Mouse (Mus musculus): ENCODE measurements around the gene Olfr745. TPM values are rescaled to one million over a fixed set of nuclear protein-coding genes. Genes with fewer than 3 reads are reported as not detected.

Olfr745 gene
- polyA plus RNA-seq (2016; fragmentation: Nextera tagmentation; extraction: Ambion mirVana) = not detected in 2 replicates

DNA sequence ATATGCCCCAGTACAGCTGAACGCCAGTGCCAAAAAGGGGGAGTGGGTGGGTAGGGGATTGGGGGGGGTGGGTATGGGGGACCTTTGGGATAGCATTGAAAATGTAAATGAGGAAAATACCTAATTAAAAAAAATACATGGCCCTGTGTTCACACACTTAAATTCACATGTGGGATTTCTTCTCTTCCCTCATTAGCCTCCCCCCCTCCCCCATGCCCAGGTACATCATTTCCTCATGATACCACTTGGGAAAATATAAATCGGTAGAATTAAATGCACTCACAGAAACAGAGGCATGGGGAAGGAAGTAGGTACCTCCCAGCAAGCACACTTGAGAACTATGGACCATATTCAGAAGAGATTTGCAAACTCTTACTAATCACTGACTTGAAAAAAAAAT, at the start of gene Olfr745:
Gene Olfr745, plus strand, starts transcription at position 301 of the 400 bp plus-strand sequence.
- H3K4me1 ChIP-seq (replicated peaks) = no peaks in the 10 kb centered on the region
- no peak within 1 kb of the TSS for H3K4me2 ChIP-seq
- H3K9me3 ChIP-seq = no peaks in the 10 kb centered on the region
- H3K9ac ChIP-seq (replicated peaks) = no peak within 1 kb of the TSS
- no peak for ATAC-seq (ENCODE audit: insufficient number of reproducible peaks, insufficient read depth, low FRiP score, low TSS enrichment, low read depth)
- 86% methylated on average over 2 of the region's 2 CpGs for WGBS
- H3K27me3 ChIP-seq = no peaks in the 10 kb centered on the region
- no peak within 1 kb of the TSS for H3K27ac ChIP-seq
- no peaks in the 10 kb centered on the region for H3K36me3 ChIP-seq
- no peak within 1 kb of the TSS for H3K4me3 ChIP-seq (replicated peaks)

DNA sequence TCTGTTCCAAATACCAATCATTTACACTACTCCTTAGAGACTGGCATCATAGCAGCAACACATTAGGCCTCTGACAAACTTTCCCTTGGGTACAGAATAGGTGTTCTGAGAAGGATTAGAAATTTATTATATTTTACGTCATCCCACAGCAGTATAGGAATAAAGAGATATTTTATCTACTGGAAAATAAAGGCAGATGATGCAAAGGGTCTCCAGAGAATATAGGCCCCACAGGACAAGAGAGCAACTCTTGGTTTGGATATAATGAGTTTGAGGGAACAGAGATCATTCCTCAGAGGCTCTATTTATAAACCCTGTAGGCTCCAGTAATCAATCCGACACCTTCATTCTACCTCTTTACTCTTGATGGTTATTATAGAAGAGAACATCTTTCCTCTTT, 24.6 kb upstream of the Olfr745 start, which contains the start of gene Olfr744:
Gene Olfr744, plus strand, starts transcription at position 301 of the 400 bp plus-strand sequence.
- Histone ChIP-seq H3K27me3 (no peaks in the 10 kb centered on the region), H3K9ac (replicated peaks) (no peak within 1 kb of the TSS), H3K27ac (no peak within 1 kb of the TSS), H3K4me1 (replicated peaks) (no peaks in the 10 kb centered on the region), H3K4me2 (no peak within 1 kb of the TSS), H3K36me3 (no peaks in the 10 kb centered on the region), H3K9me3 (no peaks in the 10 kb centered on the region), H3K4me3 (replicated peaks) (no peak within 1 kb of the TSS)
- no peak for ATAC-seq (ENCODE audit: insufficient number of reproducible peaks, insufficient read depth, low FRiP score, low TSS enrichment, low read depth)
- WGBS = 83% methylated on average over 2 of the region's 2 CpGs

DNA sequence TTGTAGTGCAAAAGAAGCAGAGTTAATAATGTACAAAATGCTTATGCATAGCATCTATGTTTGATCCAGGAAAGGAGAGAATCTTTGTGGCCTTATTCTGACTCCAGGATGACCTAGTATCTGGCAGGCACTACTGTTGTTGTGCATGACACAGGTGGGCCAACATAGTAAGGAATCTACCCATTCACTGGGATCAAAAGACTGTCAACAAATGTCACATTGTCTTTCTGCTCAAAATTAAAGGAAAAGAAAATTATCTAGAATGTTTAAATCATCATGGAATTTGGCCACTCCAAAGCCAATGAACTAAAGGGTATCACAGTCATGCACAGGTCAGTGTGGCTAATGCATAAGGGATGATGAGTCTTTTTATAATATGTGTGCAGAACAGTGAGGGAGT, 7.6 kb downstream of the Olfr745 start, which contains the start of gene Olfr746:
Gene Olfr746, plus strand, starts transcription at position 301 of the 400 bp plus-strand sequence.
- Histone ChIP-seq H3K4me3 (replicated peaks) (no peak within 1 kb of the TSS), H3K36me3 (no peaks in the 10 kb centered on the region), H3K4me2 (no peak within 1 kb of the TSS), H3K9ac (replicated peaks) (no peak within 1 kb of the TSS), H3K9me3 (no peaks in the 10 kb centered on the region), H3K27me3 (no peaks in the 10 kb centered on the region), H3K4me1 (replicated peaks) (no peaks in the 10 kb centered on the region), H3K27ac (no peak within 1 kb of the TSS)
- no peak for ATAC-seq (ENCODE audit: insufficient number of reproducible peaks, insufficient read depth, low FRiP score, low TSS enrichment, low read depth)

DNA sequence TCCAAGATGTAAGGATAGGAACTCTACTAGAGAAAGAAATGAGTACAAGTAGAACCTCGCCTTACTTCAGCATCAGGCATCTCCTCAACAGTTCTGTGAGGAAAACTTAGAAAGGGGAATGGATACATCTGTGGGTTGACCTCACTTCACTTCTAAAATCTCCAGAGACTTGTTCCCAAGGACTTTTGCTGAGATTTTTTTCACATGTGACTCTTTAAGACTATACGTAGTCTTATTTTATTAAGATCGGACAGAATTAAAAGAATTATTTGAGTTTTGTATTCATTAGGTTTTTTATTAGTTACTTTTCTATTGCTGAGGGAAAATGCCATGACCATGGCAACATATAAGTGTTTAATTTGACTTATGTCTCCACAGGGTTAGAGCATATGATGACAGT, 53.9 kb downstream of the Olfr745 start, which contains the start of gene Olfr747:
Gene Olfr747, minus strand, starts transcription at position 101 of the 400 bp plus-strand sequence.
- Histone ChIP-seq H3K9ac (replicated peaks) (no peak within 1 kb of the TSS), H3K27ac (no peak within 1 kb of the TSS), H3K27me3 (no peaks in the 10 kb centered on the region), H3K4me1 (replicated peaks) (no peaks in the 10 kb centered on the region), H3K4me2 (no peak within 1 kb of the TSS), H3K4me3 (replicated peaks) (no peak within 1 kb of the TSS), H3K36me3 (no peaks in the 10 kb centered on the region), H3K9me3 (no peaks in the 10 kb centered on the region)
- WGBS = 85% methylated on average over 3 of the region's 3 CpGs
- ATAC-seq (ENCODE audit: insufficient number of reproducible peaks, insufficient read depth, low FRiP score, low TSS enrichment, low read depth) = no peak

Other genes starting within 250 kb of the Olfr745 start
- not detected in 2 replicates for gene Olfr738, start 231.8 kb upstream of the Olfr745 start, polyA plus RNA-seq (2016; fragmentation: Nextera tagmentation; extraction: Ambion mirVana)
- not detected in 2 replicates for gene Olfr739, start 220.8 kb upstream of the Olfr745 start, polyA plus RNA-seq (2016; fragmentation: Nextera tagmentation; extraction: Ambion mirVana)
- not detected in 2 replicates for gene Olfr740, start 193.8 kb upstream of the Olfr745 start, polyA plus RNA-seq (2016; fragmentation: Nextera tagmentation; extraction: Ambion mirVana)
- gene Olfr741, start 166.7 kb upstream of the Olfr745 start, polyA plus RNA-seq (2016; fragmentation: Nextera tagmentation; extraction: Ambion mirVana) = not detected in 2 replicates
- not detected in 2 replicates for gene Olfr742, start 135.8 kb upstream of the Olfr745 start, polyA plus RNA-seq (2016; fragmentation: Nextera tagmentation; extraction: Ambion mirVana)
- gene Olfr743, start 117.5 kb upstream of the Olfr745 start, polyA plus RNA-seq (2016; fragmentation: Nextera tagmentation; extraction: Ambion mirVana) = not detected in 2 replicates
- not detected in 2 replicates for gene Olfr744, start 24.5 kb upstream of the Olfr745 start, polyA plus RNA-seq (2016; fragmentation: Nextera tagmentation; extraction: Ambion mirVana)
- not detected in 2 replicates for gene Olfr746, start 7.7 kb downstream of the Olfr745 start, polyA plus RNA-seq (2016; fragmentation: Nextera tagmentation; extraction: Ambion mirVana)
- not detected in 2 replicates for gene Olfr747, start 53.8 kb downstream of the Olfr745 start, polyA plus RNA-seq (2016; fragmentation: Nextera tagmentation; extraction: Ambion mirVana)
- not detected in 2 replicates for gene Olfr748, start 68.0 kb downstream of the Olfr745 start, polyA plus RNA-seq (2016; fragmentation: Nextera tagmentation; extraction: Ambion mirVana)
- gene Olfr749, start 105.7 kb downstream of the Olfr745 start, polyA plus RNA-seq (2016; fragmentation: Nextera tagmentation; extraction: Ambion mirVana) = not detected in 2 replicates
- 91.3 and 101 TPM in 2 replicates for gene Ttc5, start 146.1 kb downstream of the Olfr745 start, polyA plus RNA-seq (2016; fragmentation: Nextera tagmentation; extraction: Ambion mirVana)
- gene Ccnb1ip1, start 168.3 kb downstream of the Olfr745 start, polyA plus RNA-seq (2016; fragmentation: Nextera tagmentation; extraction: Ambion mirVana) = not detected in 2 replicates
- 60.3 and 64.2 TPM in 2 replicates for gene Parp2, start 168.5 kb downstream of the Olfr745 start, polyA plus RNA-seq (2016; fragmentation: Nextera tagmentation; extraction: Ambion mirVana)
- gene Tep1, start 231.2 kb downstream of the Olfr745 start, polyA plus RNA-seq (2016; fragmentation: Nextera tagmentation; extraction: Ambion mirVana) = 5.5 and 7.4 TPM in 2 replicates

Measured in limb, embryonic 12.5 days (tissue).